Mouse (Mus musculus) erythroblast, embryonic 14.5 days (primary cell): ENCODE results near the gene Sgms1. TPM values are rescaled to one million over a fixed set of nuclear protein-coding genes. Genes with fewer than 3 reads are reported as not detected.
"Not testable (repeated sequence)": the region's sequence is repeated elsewhere in the genome, so short reads cannot be mapped to it uniquely, and the experiment has no call there.

Experiments
- H3K27me3 ChIP-seq: 2 replicates; pipeline ENCODE4 v1.6.1; 2012; ENCODE audit warnings: inconsistent platforms; ENCODE audit not compliant: control insufficient read depth
- H3K36me3 ChIP-seq: 2 replicates; pipeline ENCODE4 v1.6.1; 2012; ENCODE audit warnings: mild to moderate bottlenecking, inconsistent platforms; ENCODE audit not compliant: control insufficient read depth
- H3K4me1 ChIP-seq: 2 replicates; pipeline ENCODE4 v1.6.1; 2012; ENCODE audit warnings: inconsistent platforms; ENCODE audit not compliant: control insufficient read depth
- H3K4me3 ChIP-seq: replicated peaks from 2 replicates; pipeline ENCODE3; 2012; ENCODE audit warnings: moderate library complexity, mild to moderate bottlenecking, inconsistent platforms
- H3K9me3 ChIP-seq: 2 replicates; pipeline ENCODE4 v1.6.1; 2012; ENCODE audit warnings: low read length, inconsistent platforms, mixed read lengths; ENCODE audit not compliant: control insufficient read depth
- GATA1 ChIP-seq: IDR thresholded peaks from 2 replicates; pipeline ENCODE4 v1.6.1; 2012; ENCODE audit warnings: low read length, inconsistent platforms, mixed read lengths
- TAL1 ChIP-seq: IDR thresholded peaks from 3 replicates; pipeline ENCODE4 v1.6.1; 2012; ENCODE audit warnings: low read length, inconsistent platforms, mixed read lengths
- polyA plus RNA-seq: library from polyadenylated mRNA; stranded (reverse); fragments of >175 nt; gene quantifications from 2 replicates; pipeline ENCODE4 v1.2.3, GENCODE M21; 2012

Sgms1 gene
- polyA plus RNA-seq, 1 experiment: 0.28 TPM

GRCm38 (mm10) chr19:32159168-32159567 lies 230.3 kb downstream of the Sgms1 start:
- Histone ChIP-seq H3K36me3 (peaks cover 66% of the 10 kb centered on the region), H3K4me1 (peaks cover 31% of the 10 kb centered on the region)

DNA sequence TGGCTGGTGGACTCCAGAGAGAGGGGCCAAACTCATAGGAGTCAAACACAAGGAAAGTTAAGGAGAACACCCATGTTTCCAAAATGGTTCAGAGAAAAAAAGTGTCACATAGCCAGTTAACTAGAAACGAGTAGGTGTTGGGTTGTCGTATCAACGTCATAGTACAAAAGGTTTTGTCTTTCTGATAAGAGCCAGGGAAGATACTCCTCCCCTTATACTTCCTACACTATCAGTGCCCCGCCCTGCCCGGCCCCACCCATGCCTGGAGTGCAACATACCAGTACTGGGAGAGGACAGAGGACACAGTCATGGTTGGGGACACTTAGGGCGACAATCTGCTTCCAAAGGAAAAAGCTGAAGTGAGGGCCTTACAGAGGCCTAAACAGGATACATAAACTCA lies 232.5 kb downstream of the Sgms1 start:
- Histone ChIP-seq H3K4me1 (peaks cover 31% of the 10 kb centered on the region), H3K36me3 (peaks cover 87% of the 10 kb centered on the region)
- no peak for TF ChIP-seq TAL1
- no peak for TF ChIP-seq GATA1

More at GRCm38 (mm10) chr19:32159168-32159567, 230.3 kb downstream of the Sgms1 start:
- no peak overlapping the region for H3K4me3 ChIP-seq
- TF ChIP-seq TAL1: no peak
- TF ChIP-seq GATA1: no peak
- no peaks in the 10 kb centered on the region for H3K9me3 ChIP-seq
- no peaks in the 10 kb centered on the region for H3K27me3 ChIP-seq

GRCm38 (mm10) chr19:32152529-32152928 lies 237.0 kb downstream of the Sgms1 start:
- no peak overlapping the region for H3K4me3 ChIP-seq
- H3K27me3 ChIP-seq: no peaks in the 10 kb centered on the region
- H3K4me1 ChIP-seq: peaks cover 24% of the 10 kb centered on the region
- H3K9me3 ChIP-seq: no peaks in the 10 kb centered on the region
- no peak for TF ChIP-seq GATA1
- TF ChIP-seq TAL1: no peak
- peaks cover 85% of the 10 kb centered on the region for H3K36me3 ChIP-seq

More for the DNA sequence above, 232.5 kb downstream of the Sgms1 start:
- Histone ChIP-seq H3K4me3 (no peak overlapping the region), H3K27me3 (no peaks in the 10 kb centered on the region), H3K9me3 (no peaks in the 10 kb centered on the region)

DNA sequence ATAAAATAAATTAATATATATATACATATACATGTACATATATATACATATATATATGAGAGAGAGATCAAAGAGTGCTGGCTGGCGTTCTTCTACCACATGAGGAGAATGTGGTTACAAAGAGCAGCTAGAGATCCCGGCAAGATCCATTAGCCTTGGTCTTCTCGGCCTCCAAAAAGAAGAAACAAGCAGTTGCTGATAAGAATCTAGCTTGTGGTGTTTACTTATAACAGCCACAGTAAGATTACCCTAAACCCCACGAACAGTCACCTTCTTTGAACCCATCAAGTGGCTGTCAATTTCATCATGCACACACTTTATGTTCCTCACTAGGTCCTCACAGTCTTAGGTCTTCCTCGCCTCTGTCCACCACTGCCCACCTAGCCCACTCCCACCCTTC lies 240.8 kb downstream of the Sgms1 start:
- TF ChIP-seq TAL1 (no peak), GATA1 (no peak)
- H3K36me3 ChIP-seq: peaks cover 73% of the 10 kb centered on the region
- no peaks in the 10 kb centered on the region for H3K27me3 ChIP-seq
- peaks cover 8% of the 10 kb centered on the region for H3K4me1 ChIP-seq
- H3K4me3 ChIP-seq: no peak overlapping the region
- no peaks in the 10 kb centered on the region for H3K9me3 ChIP-seq

DNA sequence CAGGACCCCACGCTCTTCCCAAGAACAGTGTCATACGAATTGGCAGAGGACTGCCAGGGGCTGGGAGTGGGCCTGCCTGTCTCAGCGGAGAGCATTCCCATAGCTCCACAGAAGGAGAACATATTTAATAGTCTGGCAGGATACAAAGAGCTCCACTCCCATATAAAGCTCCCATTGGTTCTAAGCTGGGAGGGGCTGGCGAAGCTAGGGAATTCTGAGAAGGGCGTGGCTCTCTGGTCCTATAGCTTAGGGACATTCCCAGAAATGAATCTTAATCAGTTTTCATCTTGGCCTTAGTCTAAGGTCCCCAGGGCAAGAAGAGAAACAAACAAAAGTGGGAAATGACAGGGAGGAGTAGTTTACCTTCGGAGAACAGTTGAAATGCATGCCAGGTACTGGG lies 247.1 kb downstream of the Sgms1 start:
- TF ChIP-seq GATA1 (no peak), TAL1 (no peak)
- H3K4me1 ChIP-seq: peaks cover 29% of the 10 kb centered on the region

DNA sequence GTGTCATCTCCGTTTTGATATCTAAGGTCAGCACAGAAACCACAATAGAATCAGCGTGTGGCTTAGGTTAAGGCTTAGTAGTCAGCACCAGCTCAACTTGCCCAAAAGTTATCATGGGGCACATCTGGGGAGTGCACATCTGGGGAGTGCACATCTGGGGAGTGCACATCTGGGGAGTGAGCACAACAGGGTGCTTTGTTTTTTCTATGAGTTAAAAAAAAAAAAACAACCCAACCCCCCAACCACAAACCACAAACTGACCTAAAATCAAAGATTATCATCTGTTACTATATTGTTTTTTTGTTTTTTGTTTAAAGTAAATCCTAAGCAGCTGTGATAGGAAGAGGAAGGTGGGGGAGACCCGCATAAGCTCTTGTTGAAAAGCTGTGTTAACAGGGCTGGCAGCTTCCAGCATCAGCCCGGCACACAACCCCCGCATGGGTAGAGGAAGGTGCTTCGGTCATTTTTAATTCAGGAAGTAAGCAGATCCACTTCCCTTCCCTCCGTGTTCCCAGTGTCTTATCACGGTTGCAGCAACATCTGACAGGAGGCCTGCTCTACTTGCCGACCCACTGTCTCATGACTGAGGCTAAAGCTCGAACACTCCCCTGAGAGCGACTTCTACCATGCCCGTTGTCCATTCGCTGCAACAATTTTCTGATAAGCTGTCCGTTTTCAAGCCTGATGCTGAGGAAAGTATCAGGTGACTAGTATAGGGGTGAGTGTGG lies 251.0 kb downstream of the Sgms1 start:
- H3K4me1 ChIP-seq: peaks cover 30% of the 10 kb centered on the region
- no peaks in the 10 kb centered on the region for H3K27me3 ChIP-seq
- H3K4me3 ChIP-seq: no peak overlapping the region
- TF ChIP-seq GATA1: no peak
- no peak for TF ChIP-seq TAL1
- H3K36me3 ChIP-seq: peaks cover 90% of the 10 kb centered on the region
- no peaks in the 10 kb centered on the region for H3K9me3 ChIP-seq

More for the DNA sequence above, 247.1 kb downstream of the Sgms1 start:
- Histone ChIP-seq H3K27me3 (no peaks in the 10 kb centered on the region), H3K9me3 (no peaks in the 10 kb centered on the region), H3K36me3 (peaks cover 81% of the 10 kb centered on the region), H3K4me3 (no peak overlapping the region)

DNA sequence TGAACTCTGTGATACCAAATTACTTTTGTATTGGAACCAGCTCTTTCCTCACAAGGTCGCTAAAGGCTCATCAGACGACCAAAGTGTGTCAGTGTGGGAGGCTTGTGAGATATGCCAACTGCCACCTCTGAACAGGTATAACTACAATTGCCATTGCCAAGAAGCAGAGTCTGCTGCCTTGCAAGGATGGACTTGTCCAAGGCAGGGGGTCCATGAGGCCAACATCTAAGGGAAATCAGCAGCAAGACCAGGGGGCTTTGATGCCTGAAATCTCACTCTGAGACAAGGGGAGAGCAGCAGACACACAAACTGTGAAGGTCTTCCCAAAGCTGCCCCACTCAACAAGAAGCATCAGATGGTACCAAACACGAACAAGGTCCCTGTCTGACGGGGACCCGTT lies 251.6 kb downstream of the Sgms1 start:
- Histone ChIP-seq H3K9me3 (no peaks in the 10 kb centered on the region), H3K27me3 (no peaks in the 10 kb centered on the region), H3K4me3 (no peak overlapping the region), H3K4me1 (peaks cover 26% of the 10 kb centered on the region), H3K36me3 (peaks cover 88% of the 10 kb centered on the region)
- TF ChIP-seq GATA1 (no peak), TAL1 (no peak)

GRCm38 (mm10) chr19:32136888-32137625 lies 252.5 kb downstream of the Sgms1 start:
- Histone ChIP-seq H3K27me3 (no peaks in the 10 kb centered on the region), H3K4me3 (no peak overlapping the region), H3K9me3 (no peaks in the 10 kb centered on the region), H3K36me3 (peaks cover 87% of the 10 kb centered on the region), H3K4me1 (peaks cover 22% of the 10 kb centered on the region)
- TF ChIP-seq TAL1: no peak
- TF ChIP-seq GATA1: no peak

DNA sequence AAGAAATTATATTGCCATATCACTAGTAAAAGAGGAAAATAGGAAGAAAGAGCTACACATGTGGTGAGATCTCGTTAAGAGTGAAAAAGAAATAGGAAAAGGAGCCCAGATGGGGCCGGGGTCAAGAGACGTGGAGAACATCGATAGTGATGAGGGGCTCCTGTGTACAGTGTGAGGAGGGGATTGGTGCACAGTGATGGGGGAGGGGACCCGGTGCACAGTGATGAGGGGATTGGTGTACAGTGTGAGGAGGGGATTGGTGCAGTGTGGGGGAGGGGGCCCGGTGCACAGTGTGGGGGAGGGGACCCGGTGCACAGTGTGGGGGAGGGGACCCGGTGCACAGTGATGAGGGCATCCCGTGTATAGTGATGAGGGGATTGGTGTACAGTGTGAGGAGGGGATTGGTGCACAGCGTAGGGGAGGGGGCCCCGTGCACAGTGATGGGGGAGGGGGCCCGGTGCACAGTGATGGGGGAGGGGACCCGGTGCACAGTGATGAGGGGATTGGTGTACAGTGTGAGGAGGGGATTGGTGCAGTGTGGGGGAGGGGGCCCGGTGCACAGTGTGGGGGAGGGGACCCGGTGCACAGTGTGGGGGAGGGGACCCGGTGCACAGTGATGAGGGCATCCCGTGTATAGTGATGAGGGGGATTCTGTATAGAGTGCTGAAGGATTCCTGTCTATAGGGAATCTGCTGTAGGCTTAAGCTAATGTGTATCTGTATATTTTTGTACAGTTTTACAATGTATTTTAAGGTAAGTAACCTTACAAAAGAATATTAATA lies 257.6 kb downstream of the Sgms1 start:
- not testable (repeated sequence) for H3K27me3 ChIP-seq, H3K9me3 ChIP-seq, H3K4me1 ChIP-seq, H3K4me3 ChIP-seq
- peaks cover 91% of the 10 kb centered on the region for H3K36me3 ChIP-seq
